Mouse (Mus musculus): ENCODE measurements around the gene Rbm48. TPM values are rescaled to one million over a fixed set of nuclear protein-coding genes. Genes with fewer than 3 reads are reported as not detected.

Gene Rbm48
- polyA plus RNA-seq (2012; ENCODE audit: low replicate concordance), result 1.9 and 3.7 TPM in 2 replicates

DNA sequence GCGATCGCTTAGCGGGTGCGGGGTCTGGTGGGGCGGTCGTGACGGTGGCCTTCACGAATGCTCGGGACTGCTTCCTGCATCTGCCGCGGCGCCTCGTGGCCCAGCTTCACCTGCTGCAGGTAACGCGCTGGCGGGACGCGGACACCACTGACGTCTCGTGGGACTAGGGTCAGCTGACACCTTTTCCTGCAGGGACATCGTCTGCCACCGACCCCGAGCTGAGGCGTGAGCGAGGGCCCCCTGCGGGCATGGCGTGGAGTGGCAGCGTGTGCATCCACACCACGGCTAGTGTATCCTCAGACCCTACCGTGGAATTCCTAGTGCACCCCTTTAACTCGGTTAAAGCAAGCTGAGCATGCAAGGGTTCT lies at the start of gene Rbm48:
Gene Rbm48 (minus strand): TSS at position 187 of the 368 bp plus-strand sequence.

DNA sequence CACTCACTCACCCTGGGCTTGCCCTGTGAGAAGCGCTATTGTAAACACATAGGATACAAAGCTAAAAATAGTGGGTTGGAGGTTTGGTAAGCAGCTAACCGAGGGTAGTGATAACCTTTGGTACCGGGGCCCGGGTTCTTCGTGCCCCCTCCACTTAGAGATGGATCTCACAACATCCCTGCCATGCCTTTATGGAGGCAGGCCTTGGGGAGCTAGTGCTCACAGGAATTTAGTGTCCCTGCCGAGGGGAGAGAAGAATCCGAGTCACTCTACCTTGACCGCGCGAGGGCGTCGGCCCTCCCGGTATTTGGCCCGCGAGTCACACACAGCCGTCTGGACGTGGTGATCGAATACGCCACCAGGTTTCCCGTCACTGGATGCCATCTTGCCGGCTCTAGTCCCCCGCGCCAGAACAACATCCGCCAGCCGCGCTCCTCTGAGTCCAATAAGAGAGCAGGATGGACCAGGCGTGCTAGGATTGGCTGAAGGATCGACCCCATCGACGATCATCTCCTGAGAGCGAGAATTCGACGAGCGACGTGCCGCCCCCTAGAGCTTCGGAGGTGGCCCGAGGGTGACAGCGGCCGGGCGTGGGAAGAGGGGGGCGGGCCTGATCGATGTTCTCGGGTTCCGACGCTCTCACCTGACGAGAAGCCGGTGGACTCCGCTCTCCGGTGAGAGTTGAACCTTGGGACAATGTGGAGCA lies 539 bp downstream of the Rbm48 start, which contains the start of gene Pex1:
Gene Pex1 (plus strand): TSS at position 374 of the 706 bp plus-strand sequence.

DNA sequence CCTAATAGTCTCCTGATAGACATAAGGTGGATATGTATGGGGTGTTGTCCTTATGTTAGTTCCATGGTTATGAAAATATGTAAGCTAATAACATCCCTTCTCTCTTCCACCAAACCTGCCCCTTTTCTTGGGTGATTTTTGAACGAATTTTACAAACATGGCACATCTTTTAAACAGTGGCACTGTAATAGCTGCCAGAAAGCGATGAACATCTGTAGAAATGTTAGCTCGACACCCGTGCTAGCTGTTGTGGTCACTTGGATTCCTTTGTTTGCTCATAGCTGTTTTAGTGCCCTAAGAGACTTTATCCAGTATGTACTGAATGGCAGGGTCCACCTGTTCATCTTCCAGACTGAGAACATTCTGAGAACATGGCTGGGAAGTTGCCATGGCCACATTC lies 25.1 kb downstream of the Rbm48 start, which contains the start of gene 1700109H08Rik:
Gene 1700109H08Rik (plus strand): TSS at position 301 of the 400 bp plus-strand sequence.

DNA sequence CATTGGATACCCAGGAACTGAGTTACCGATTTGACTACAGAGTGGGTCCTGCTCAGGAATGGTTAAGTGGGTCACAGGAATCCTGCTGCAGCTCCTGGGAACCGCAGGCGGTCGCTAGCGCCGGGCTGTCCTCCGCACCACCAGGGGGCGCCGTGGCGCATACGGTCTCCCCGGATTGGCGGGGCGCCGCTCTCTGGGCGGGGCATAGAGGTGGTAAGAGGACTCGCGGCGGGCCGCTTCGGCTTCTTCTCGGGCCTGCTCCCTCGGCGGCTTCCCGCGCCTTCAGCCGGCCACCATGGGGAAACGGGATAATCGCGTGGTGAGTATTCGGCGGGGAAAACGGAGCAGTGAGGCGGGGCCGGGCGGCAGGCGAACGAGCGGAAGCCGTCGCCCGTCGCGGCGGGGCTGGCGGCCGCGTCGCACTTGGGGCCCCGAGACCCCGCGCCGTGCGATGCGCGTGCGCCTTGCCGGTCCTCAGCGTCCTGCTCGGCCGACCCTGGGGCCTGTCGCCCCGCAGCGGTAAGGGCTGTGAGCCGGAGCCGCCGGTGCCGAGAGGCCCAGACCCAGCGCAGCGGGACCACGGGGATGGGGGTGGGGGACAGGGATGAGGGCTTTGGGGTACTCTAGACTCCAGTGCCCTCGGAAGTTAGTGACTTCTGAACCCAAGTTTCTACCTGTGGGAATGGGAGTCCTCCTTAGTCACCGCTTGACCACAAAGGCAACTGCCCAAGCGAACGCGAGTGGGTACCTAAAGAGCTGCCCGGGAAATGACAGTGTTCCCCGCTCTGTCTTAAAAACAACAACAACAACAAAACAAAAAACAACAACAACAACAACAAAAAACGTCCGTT lies 52.5 kb downstream of the Rbm48 start, which contains the start of gene Fam133b:
Gene Fam133b (plus strand): TSS at position 205 of the 851 bp plus-strand sequence.

Other genes starting within 250 kb of the Rbm48 start
- gene Fam133b, start 52.8 kb downstream of the Rbm48 start, polyA plus RNA-seq (2012; ENCODE audit: low replicate concordance), result 5.1 and 13.2 TPM in 2 replicates
- gene 1700109H08Rik, start 25.0 kb downstream of the Rbm48 start, polyA plus RNA-seq (2012; ENCODE audit: low replicate concordance), result 0.10 and 0.63 TPM in 2 replicates
- gene Pex1, start 519 bp downstream of the Rbm48 start, polyA plus RNA-seq (2012; ENCODE audit: low replicate concordance), result 1.9 and 2.6 TPM in 2 replicates
- gene Tmbim7, start 54.6 kb upstream of the Rbm48 start, polyA plus RNA-seq (2012; ENCODE audit: low replicate concordance), result not detected in 2 replicates
- gene Gatad1, start 60.6 kb upstream of the Rbm48 start, polyA plus RNA-seq (2012; ENCODE audit: low replicate concordance), result 48.6 and 50.2 TPM in 2 replicates
- 4.8 and 19.7 TPM in 2 replicates for gene Ankib1, start 206.3 kb upstream of the Rbm48 start, polyA plus RNA-seq (2012; ENCODE audit: low replicate concordance)
- gene Krit1, start 206.6 kb upstream of the Rbm48 start, polyA plus RNA-seq (2012; ENCODE audit: low replicate concordance), result 2.3 and 6.3 TPM in 2 replicates
- 0.06 TPM in 1 of 2 replicates, not detected in the other for gene Lrrd1, start 248.6 kb upstream of the Rbm48 start, polyA plus RNA-seq (2012; ENCODE audit: low replicate concordance)